Mouse (Mus musculus) gastrocnemius, postnatal 4 days (tissue): Measurements from ENCODE around the gene Myo18b. TPM values are rescaled to one million over a fixed set of nuclear protein-coding genes. Genes with fewer than 3 reads are reported as not detected.

Source experiments
- DNase-seq, 2 experiments: peaks; one replicate each; pipeline ENCODE4 v3.0.0; 2021 to 2022; ENCODE audit warnings: low spot score in 2 of 2, mixed read lengths in 2 of 2
- total RNA-seq, 2 experiments: library from RNA; stranded (reverse); gene quantifications; 2 replicates each; pipeline ENCODE4 v1.2.3; 2021

Gene Myo18b
- total RNA-seq, 2 experiments from 2014 or later: 213 TPM

DNA sequence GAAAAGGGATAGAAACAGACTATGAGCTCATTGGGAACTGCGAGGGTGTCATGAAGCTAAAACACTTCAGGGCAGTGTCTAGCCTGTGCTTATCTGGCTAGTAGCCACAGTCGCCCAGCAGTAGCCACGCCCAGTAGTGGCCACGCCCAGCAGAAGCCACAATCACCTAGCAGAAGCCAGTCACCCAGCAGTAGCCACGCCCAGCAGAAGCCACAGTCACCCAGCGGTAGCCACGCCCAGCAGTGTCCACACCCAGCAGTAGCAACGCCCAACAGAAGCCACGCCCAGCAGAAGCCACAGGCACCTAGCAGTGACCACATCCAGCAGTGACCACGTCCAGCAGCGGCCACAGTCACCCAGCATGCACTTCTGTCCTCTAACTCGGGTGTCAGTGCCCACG lies 255.5 kb downstream of the Myo18b start:
- no peak for DNase-seq

Other genes with a start within 250 kb of the Myo18b start
- gene Grk3, start 119.4 kb upstream of the Myo18b start, total RNA-seq: 1 to 10 TPM; 7.4 to 8.4 TPM
- gene Crybb2, start 173.8 kb upstream of the Myo18b start, total RNA-seq: not detected
- 1 to 10 TPM; 1.8 to 2.0 TPM for gene Crybb3, start 185.2 kb upstream of the Myo18b start, total RNA-seq